Mouse (Mus musculus): ENCODE data around the gene Tox3.

The Tox3 gene

DNA sequence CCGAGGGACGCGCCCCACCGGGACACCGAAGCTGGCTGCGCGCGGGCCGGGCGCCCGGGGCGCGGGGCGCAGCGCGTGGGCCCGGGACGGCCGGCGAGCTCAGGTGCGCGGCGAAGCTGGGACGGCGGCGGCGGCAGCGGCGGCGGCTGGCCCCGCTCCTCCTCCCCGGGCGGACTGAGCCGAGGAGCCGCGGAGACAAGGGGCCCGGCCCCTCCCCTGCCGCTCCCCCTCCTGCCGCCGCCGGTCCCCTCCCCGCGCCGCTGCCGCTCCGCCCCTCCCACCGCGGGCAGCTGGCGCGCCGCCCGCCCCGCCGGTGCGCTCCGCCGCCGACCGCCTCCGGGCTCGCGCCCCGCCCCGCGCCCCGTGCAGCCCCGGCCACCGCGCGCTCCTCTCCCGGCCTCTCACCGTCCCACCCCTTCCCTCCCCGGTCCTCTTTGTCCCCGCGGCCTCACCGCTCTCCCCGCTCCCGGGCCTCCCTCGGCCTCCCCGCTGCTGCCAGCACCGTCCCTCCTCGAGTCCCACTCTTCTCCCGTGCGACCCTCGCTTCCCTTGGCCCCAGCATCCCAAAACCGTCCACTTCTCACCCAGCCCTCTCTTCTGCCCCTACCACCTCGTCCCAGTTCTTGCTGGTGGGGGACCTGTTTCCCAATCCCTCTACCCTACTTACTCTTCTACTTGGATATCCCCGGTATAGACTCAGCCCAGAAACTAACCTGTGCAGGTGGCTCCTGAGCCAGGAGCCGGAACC lies at the start of gene Tox3:
Gene Tox3, minus strand, starts transcription at position 166 of the 748 bp plus-strand sequence.
- peak in 1 of 2 experiments; percentile 66 for DNase-seq (ENCODE audit: low spot score in 2 of 2)

- DNase-seq (ENCODE audit: low spot score in 2 of 2) = no peak
Measured at GRCm38 (mm10) chr8:90392643-90393042, 44.5 kb upstream of the Tox3 start.

DNA sequence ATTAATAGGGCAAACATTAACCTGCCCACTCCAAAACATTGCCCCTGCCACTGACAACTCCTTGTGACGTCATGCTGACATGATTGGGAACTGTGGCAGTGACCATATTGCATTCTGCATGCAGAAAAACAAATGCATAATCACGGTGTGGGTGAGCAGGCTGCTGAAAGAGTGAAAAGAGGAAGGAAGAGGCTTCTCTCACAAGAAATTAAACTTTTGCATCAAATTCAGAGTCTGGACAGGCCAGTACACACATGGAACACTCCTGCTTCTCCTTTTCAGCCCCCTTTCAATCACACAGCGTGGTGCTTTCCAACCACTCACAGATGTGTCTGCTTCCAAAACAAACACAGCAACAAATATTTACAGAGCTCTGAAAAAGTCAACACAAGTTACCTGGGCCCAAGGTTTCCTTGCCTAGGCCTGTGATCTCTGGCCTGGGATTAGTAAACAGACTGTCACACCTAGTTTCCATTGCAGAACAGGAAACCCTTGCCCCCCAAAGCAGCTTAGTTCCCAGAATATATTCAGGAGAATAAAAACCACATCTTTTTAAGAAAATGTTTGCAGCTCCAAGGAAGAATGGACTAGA lies 43.4 kb upstream of the Tox3 start:
- DNase-seq (ENCODE audit: low spot score in 2 of 2) = no peak

DNA sequence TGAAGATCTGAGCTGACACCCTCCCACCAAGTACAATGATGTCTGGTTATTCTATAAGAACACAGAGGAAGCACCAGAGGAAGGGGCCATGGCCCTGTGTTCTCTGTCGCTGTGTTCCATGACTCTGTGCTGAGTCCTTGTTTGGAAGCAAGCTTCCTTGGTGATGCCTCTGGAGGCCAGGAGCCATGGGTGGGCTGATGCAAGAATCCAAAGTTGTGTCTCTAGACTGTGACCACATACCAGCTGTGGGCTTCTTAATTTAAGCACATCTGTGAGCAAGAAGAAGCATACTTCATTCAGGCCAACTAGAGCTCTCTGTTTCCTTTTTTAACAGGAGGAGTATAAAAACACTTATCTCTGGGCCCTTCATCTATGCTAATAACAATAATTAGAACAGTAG lies 42.7 kb upstream of the Tox3 start:
- no peak for DNase-seq (ENCODE audit: low spot score in 2 of 2)

GRCm38 (mm10) chr8:90379064-90379463 lies 30.9 kb upstream of the Tox3 start:
- no peak for DNase-seq (ENCODE audit: low spot score in 2 of 2)

DNA sequence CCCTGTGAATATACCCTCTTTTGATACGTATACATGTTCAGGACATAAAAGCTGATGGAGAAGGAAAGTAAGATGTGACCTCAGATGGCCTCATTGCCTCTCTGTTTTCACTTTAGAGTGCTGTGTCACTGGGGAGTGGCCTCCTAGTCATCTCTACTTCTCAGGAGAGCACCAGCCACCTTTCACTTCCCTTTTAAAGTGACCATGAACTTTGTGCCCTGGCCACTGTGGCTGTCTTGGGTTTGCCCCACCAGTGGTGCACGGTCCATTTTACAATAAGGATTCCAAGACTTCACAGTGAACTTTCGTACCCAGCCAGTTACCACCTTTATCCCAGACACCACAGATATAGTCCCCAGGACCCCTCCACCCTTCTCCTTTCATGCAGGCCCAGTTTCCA lies 29.9 kb upstream of the Tox3 start:
- DNase-seq (ENCODE audit: low spot score in 2 of 2) = no peak

- peak in 1 of 2 experiments; percentile 82 for DNase-seq (ENCODE audit: low spot score in 2 of 2)
Measured at GRCm38 (mm10) chr8:90371611-90372222, 23.6 kb upstream of the Tox3 start.

- DNase-seq (ENCODE audit: low spot score in 2 of 2) = no peak
Measured at GRCm38 (mm10) chr8:90369876-90370275, 21.7 kb upstream of the Tox3 start.

DNA sequence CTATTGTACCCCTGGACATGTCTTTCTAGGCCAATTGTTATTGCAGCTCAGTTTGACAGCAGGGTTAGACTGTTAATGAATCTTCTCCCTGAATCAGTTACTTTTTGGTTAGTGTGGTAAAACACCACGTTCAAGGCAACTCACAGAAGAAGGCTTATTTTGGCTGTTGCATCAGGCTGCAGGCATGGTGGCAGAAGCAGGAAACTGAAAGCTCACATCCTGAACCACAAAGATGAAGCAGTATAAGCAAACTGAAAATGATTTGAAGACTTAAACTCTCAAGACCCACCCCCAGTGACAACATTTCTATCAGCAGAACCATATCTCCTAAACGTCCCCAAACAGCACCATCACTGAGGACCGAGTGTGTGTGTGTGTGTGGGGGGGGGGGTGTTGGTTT lies 8.6 kb upstream of the Tox3 start:
- no peak for DNase-seq (ENCODE audit: low spot score in 2 of 2)

GRCm38 (mm10) chr8:90354782-90355181 lies 6.6 kb upstream of the Tox3 start:
- DNase-seq (ENCODE audit: low spot score in 2 of 2) = no peak

DNA sequence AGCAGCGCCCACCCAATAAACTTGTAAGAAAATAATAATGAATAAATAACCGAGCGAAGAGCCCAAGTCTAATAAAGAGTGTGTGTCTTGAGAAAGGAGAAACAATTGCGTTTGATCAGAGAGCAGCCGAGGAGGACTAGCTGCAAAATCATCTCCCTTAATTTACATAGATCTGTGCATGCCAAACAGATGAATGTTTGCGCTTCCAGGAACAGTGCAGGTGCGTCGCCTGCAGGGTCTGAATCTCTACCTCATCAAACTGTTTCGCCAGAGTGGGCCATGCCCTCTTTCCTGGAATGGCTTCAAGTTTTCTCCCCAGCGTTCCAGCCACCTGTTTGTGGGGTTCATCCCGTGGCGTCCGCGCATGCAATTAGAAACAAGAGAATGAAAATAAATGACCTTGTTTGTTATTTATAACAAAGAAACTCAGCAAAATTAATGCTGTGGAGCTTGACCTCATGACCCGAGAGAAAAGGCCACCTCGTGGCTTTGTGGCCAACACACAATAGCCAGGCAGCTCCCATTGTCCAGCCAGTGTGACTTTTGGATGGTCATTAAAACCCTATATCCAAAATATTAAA lies 5.9 kb upstream of the Tox3 start:
- peak in 1 of 2 experiments; percentile 6 for DNase-seq (ENCODE audit: low spot score in 2 of 2)

DNA sequence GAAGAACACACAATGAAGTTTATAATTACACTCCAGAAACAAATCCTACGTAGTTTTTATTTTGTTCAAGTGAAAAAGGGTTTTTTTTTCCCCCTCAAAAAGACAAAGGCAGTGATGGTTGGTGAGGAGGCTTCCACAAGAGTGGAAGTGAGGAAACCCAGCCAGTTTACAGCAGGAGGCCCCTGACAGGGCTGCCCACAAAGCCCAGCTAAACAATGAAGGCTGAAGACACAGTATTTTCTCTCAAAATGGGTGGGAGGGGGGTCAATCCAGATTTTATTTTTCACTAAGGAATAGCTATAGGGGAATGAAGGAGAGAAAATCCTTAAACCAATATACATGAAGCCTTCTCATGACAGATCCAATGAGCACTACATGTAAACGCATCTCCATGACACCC lies 5.4 kb upstream of the Tox3 start:
- DNase-seq (ENCODE audit: low spot score in 2 of 2) = no peak

- DNase-seq (ENCODE audit: low spot score in 2 of 2) = no peak
Measured at GRCm38 (mm10) chr8:90352991-90353390, 4.8 kb upstream of the Tox3 start.

GRCm38 (mm10) chr8:90349709-90350562 lies 1.8 kb upstream of the Tox3 start:
- DNase-seq (ENCODE audit: low spot score in 2 of 2) = peak in 1 of 2 experiments; percentile 28

DNA sequence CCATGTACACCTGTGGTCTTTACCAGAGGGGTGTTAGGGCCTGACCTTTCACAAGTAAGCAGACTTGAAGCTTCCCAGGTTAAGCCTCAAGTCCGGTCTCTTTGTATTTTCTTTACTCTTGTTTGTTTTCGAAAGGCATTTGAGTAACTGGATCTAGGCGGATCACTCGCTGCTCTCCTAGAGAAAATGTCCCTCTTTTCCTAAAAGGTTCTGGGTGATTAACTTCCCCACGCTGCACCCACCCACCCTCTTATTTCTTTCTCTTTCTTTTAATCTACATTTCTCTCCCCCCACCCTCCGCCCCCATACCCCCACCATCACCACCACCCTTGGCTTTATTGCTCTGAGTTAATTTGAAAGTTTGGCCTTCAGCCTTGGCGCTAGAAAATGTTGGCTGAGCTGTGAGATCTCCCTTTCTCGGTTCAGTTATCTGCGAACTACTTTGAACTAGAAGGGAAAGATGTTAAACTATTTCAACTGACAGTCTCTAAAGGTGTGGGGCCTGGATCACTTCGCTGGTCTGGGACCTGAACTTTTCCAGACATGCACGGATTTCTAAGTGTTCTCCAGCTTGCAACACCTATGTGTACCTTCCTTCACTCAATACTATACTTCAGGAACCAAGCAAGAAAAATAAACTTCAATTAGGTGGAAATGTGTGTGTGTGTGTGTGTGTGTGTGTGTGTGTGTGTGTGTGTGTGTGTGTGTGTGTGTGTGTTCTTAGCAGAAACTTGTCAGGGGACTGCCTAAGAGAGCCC lies 962 bp upstream of the Tox3 start:
- DNase-seq (ENCODE audit: low spot score in 2 of 2) = no peak

DNA sequence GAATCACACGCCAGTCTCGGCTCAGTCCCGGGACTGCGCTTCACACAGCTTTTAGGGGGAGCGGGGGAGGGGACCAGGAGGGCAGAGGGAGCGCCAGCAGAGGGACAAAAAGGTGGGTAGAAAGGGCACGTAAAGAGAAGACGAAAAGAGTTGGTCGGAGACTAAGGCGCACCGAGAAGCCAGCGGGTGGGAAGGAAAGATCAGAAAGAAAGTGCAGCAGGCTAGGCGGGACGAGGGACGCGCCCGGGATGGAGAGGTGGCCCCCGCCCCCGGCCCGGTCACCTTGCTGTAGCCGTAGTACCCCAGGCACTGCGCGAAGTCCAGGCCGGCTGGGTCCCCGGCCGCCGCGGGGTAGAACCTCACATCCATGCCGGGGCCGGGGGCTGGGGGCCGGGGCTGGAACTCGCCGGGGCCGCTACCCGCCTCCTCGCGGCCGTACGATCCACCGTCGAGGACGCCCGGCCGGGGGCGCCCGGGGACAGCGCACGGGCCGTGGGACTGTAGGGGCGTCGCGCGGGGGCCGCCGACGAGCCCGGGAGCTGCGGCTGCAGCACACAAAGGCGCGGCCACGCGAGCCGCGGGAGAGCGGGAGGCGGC lies 464 bp downstream of the Tox3 start:
- DNase-seq (ENCODE audit: low spot score in 2 of 2) = peak in 1 of 2 experiments; percentile 47

GRCm38 (mm10) chr8:90346880-90347535 lies 1.1 kb downstream of the Tox3 start:
- DNase-seq (ENCODE audit: low spot score in 2 of 2) = no peak

DNA sequence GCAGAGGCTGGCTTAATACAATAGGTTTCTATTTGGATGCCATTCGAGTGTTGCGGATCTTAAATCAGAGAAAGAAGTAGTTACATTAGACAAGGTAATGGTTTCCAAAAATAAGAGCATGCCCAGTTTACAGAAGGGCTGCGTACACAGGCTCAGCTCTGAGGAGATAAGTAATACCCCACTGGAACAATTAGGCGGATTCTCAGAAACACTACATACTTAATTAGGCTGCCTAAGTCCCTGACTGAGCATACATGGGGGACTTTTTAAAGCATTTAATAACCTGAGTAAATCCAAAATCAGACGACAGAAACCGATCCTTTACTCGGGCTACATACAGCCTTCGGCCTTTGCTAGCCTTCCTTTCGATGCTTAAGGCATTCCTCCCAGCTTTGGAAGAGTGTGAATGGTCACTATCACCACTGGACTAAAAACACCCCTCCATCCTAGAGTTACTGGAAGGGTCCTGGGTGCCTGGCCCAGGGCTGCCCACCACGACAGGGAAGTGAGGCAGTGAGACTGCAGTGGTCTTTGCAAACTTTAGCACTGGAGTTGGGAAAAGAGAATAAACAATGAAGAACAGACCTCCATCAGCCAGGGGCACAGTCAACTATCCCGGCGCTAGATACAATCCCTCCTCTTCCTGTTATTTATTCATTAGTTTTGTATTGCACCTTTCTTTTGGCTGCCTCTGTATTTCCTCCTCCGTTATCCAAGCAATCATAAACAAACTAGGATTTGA lies 1.8 kb downstream of the Tox3 start:
- no peak for DNase-seq (ENCODE audit: low spot score in 2 of 2)

Measured in cerebellum, postnatal 4 days (tissue).